Mouse (Mus musculus): ENCODE results near the gene Rxfp2.
A peak's percentile ranks its signal among the peaks of the same experiment; 100 is the strongest.

- TF ChIP-seq CTCF (IDR thresholded peaks at IDR 0.05; ENCODE audit: control insufficient read depth, insufficient read depth, insufficient read length), result peak; percentile 67
- no peak for TF ChIP-seq MYOD1 (IDR thresholded peaks at IDR 0.05; ENCODE audit: control insufficient read depth, insufficient read length, low read depth)
Observed at GRCm38 (mm10) chr5:150020851-150021250, 2.4 kb downstream of the Rxfp2 start.

Data from C2C12 (cell line).